Mouse (Mus musculus) brain, embryonic 14.5 days (tissue): ENCODE results near the gene Map3k7. TPM values are rescaled to one million over a fixed set of nuclear protein-coding genes. Genes with fewer than 3 reads are reported as not detected.
"Not testable (repeated sequence)": the region's sequence is repeated elsewhere in the genome, so short reads cannot be mapped to it uniquely, and the experiment has no call there.

Experiments used
- DNase-seq: peaks from one replicate; pipeline ENCODE4 v3.0.0-alpha.2; 2011; ENCODE audit warnings: low read depth
- CTCF ChIP-seq: fragments of 200-500 bp; IDR thresholded peaks from 2 replicates; pipeline ENCODE4 v1.5.1; 2012; ENCODE audit warnings: inconsistent platforms, mild to moderate bottlenecking, moderate library complexity, borderline replicate concordance; ENCODE audit not compliant: insufficient read depth, insufficient read length; ENCODE audit errors: extremely low read depth
- POLR2A ChIP-seq: fragments of 200-500 bp; IDR thresholded peaks from 2 replicates; pipeline ENCODE4 v1.6.1; 2012; ENCODE audit warnings: mild to moderate bottlenecking, inconsistent platforms, borderline replicate concordance; ENCODE audit not compliant: poor library complexity, insufficient read depth, insufficient read length, severe bottlenecking; ENCODE audit errors: extremely low read depth
- polyA plus RNA-seq: library from polyadenylated mRNA; depleted of rRNA; stranded (reverse); fragments of >200 nt; gene quantifications from 2 replicates; pipeline ENCODE4 v1.2.3, GENCODE M21; 2012

Gene Map3k7
- polyA plus RNA-seq, 1 experiment = 51.7 TPM

GRCm38 (mm10) chr4:32001498-32001897, 37.6 kb downstream of the Map3k7 start:
- peak; percentile 21 for DNase-seq
- no peak for TF ChIP-seq CTCF
- no peak for TF ChIP-seq POLR2A

GRCm38 (mm10) chr4:32004773-32005591, 41.1 kb downstream of the Map3k7 start:
- TF ChIP-seq CTCF (no peak), POLR2A (no peak)
- DNase-seq = no peak

GRCm38 (mm10) chr4:32007174-32007573, 43.3 kb downstream of the Map3k7 start:
- no peak for DNase-seq
- no peak for TF ChIP-seq CTCF
- no peak for TF ChIP-seq POLR2A

GRCm38 (mm10) chr4:32008095-32008494, 44.2 kb downstream of the Map3k7 start:
- DNase-seq = no peak
- TF ChIP-seq CTCF = no peak
- no peak for TF ChIP-seq POLR2A

DNA sequence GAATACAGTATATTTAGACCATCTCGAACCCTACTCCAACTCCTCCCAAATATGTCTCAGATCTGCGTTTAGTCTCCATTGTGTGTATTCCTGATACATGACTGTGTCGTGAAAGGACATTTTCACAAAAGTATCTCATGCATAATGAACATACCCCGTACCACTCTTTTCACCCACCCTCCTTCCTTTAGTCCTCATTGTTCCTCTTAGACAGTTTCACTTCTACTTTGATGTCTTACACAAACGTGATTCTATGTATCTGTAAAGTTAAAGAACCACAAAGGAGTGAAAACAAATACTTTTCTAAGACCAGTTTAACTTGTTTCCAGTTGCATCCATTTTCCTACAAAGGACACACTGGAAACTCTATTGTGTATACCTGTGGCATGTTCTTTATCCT, 46.9 kb downstream of the Map3k7 start:
- DNase-seq = no peak
- TF ChIP-seq CTCF (no peak), POLR2A (no peak)

- no peak for TF ChIP-seq POLR2A
- no peak for TF ChIP-seq CTCF
- no peak for DNase-seq
These were observed 47.5 kb downstream of the Map3k7 start for GRCm38 (mm10) chr4:32011218-32011973.

- DNase-seq = no peak
- TF ChIP-seq CTCF (no peak), POLR2A (no peak)
These were observed 57.2 kb downstream of the Map3k7 start for GRCm38 (mm10) chr4:32021131-32021530.

GRCm38 (mm10) chr4:32022321-32022720, 58.4 kb downstream of the Map3k7 start:
- DNase-seq = no peak
- TF ChIP-seq POLR2A (no peak), CTCF (no peak)

- DNase-seq = not testable (repeated sequence)
These were observed 60.3 kb downstream of the Map3k7 start for GRCm38 (mm10) chr4:32024170-32024569.

DNA sequence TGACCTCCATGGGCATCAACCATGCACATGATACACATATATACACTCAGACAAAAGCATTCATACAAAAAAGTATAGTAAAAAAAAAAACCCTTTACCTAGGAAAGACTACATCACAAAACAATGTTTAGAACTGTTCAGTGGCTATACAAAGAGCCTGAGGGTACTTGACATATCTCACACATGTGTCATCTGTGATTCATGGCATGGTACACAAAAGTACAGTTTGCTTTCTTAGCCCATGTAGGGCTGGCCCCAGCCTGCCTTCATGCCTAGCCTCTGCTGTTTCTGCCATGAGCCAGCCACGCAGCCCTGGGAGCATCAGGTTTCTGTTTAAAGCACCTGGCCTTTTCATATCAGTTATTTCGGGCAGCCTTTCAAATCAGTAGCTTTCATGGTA, 61.2 kb downstream of the Map3k7 start:
- DNase-seq = no peak
- TF ChIP-seq POLR2A = no peak

- peak; percentile 30 for DNase-seq
- TF ChIP-seq CTCF (peak; percentile 37; the same call in 1 of the 2 replicates), POLR2A (no peak)
These were observed 63.2 kb downstream of the Map3k7 start for GRCm38 (mm10) chr4:32027094-32027493.

- TF ChIP-seq POLR2A = no peak
- no peak for TF ChIP-seq CTCF
- peak; percentile 35 for DNase-seq
These were observed 73.4 kb downstream of the Map3k7 start for GRCm38 (mm10) chr4:32037267-32037666.
